Mouse (Mus musculus): ENCODE measurements around the gene Sh3yl1. TPM values are rescaled to one million over a fixed set of nuclear protein-coding genes. Genes with fewer than 3 reads are reported as not detected.

Sh3yl1 gene
- polyA plus RNA-seq, 1 experiment: 13.5 TPM

DNA sequence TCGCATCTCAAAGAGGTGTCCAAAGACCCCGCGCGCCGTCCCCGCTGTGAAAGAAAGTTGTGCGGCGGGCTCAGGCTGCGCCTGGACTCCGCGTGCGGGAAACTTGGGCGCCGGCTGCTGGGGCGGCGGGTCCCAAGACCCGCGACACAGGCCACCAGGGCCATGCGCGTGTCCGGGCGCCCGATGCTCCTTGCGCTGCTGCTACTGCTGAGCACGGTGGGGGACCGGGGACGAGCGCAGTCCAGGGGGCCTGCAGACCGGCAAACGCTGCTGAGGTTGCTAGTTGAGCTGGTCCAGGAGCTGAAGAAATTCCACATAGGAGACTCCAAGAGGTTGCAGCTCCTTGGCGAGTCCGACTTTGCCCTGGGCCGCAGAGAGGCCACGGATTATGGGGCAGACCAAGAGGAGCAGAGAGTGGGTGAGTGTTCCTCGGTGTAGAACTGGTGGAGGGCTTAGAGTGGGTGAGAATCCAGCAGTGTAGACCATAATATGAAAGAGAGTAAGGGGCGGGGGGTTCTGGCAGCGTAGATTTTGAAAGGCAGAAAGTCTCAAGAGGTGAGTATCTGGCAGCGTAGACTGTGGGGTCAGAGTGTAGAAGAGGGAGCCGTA, 26.7 kb upstream of the Sh3yl1 start:
- DNase-seq: peak; percentile 8
- Histone ChIP-seq H3K4me3 (ENCODE audit: insufficient read depth, low read depth, low read length) (peak overlapping the region; percentile 10; the same call in 1 of the 2 replicates), H3K27me3 (replicated peaks; ENCODE audit: control insufficient read depth, insufficient read depth, low read length) (no peaks in the 10 kb centered on the region; the same call in 1 of the 2 replicates), H3K36me3 (ENCODE audit: control insufficient read depth, insufficient read depth, low read length) (no peaks in the 10 kb centered on the region), H3K27ac (ENCODE audit: insufficient read depth, low read depth, low read length) (no peak overlapping the region), H3K4me1 (ENCODE audit: control insufficient read depth, insufficient read depth, low read length) (no peaks in the 10 kb centered on the region)
- WGBS: 7% methylated on average over 39 of the region's 39 CpGs
- no peak for TF ChIP-seq POLR2A (IDR thresholded peaks at IDR 0.05; ENCODE audit: low read depth, low read length)
- no peak for TF ChIP-seq CTCF (conservative IDR thresholded peaks at IDR 0.05; ENCODE audit: insufficient read depth, insufficient read length, low read depth, low read length)

DNA sequence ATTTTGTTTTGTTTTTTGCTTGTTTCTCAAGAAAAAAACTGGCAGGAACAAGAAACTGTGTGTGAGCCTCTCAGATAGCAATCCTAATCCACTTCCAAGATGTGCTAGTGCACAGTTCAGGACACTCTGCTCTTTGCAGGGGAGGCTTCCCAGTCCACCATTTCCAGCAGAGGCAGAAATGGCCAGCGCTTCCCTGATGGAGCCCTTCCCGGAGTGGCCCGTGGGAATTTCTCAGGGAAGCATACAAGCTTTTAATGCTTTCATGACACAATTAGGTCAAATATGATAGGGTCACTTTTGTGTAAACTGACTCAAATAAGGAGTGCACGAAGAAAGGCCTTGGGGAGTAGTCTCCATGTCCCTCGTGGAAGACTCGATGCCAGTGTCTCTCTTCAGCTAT, 25.6 kb upstream of the Sh3yl1 start:
- H3K27me3 ChIP-seq (replicated peaks; ENCODE audit: control insufficient read depth, insufficient read depth, low read length): no peaks in the 10 kb centered on the region; the same call in 1 of the 2 replicates
- WGBS: 69% methylated on average over 6 of the region's 6 CpGs
- no peak for DNase-seq
- TF ChIP-seq POLR2A (IDR thresholded peaks at IDR 0.05; ENCODE audit: low read depth, low read length) (no peak), CTCF (conservative IDR thresholded peaks at IDR 0.05; ENCODE audit: insufficient read depth, insufficient read length, low read depth, low read length) (no peak)
- no peaks in the 10 kb centered on the region for H3K36me3 ChIP-seq (ENCODE audit: control insufficient read depth, insufficient read depth, low read length)
- H3K4me3 ChIP-seq (ENCODE audit: insufficient read depth, low read depth, low read length): no peak overlapping the region
- no peak overlapping the region for H3K27ac ChIP-seq (ENCODE audit: insufficient read depth, low read depth, low read length)
- H3K4me1 ChIP-seq (ENCODE audit: control insufficient read depth, insufficient read depth, low read length): no peaks in the 10 kb centered on the region

GRCm38 (mm10) chr12:30888003-30888402, 23.5 kb upstream of the Sh3yl1 start:
- Histone ChIP-seq H3K4me3 (ENCODE audit: insufficient read depth, low read depth, low read length) (no peak overlapping the region), H3K27me3 (replicated peaks; ENCODE audit: control insufficient read depth, insufficient read depth, low read length) (no peaks in the 10 kb centered on the region; the same call in 1 of the 2 replicates), H3K27ac (ENCODE audit: insufficient read depth, low read depth, low read length) (no peak overlapping the region), H3K36me3 (ENCODE audit: control insufficient read depth, insufficient read depth, low read length) (no peaks in the 10 kb centered on the region), H3K4me1 (ENCODE audit: control insufficient read depth, insufficient read depth, low read length) (no peaks in the 10 kb centered on the region)
- 92% methylated on average over 4 of the region's 4 CpGs for WGBS
- TF ChIP-seq CTCF (conservative IDR thresholded peaks at IDR 0.05; ENCODE audit: insufficient read depth, insufficient read length, low read depth, low read length): no peak
- no peak for TF ChIP-seq POLR2A (IDR thresholded peaks at IDR 0.05; ENCODE audit: low read depth, low read length)
- DNase-seq: no peak

DNA sequence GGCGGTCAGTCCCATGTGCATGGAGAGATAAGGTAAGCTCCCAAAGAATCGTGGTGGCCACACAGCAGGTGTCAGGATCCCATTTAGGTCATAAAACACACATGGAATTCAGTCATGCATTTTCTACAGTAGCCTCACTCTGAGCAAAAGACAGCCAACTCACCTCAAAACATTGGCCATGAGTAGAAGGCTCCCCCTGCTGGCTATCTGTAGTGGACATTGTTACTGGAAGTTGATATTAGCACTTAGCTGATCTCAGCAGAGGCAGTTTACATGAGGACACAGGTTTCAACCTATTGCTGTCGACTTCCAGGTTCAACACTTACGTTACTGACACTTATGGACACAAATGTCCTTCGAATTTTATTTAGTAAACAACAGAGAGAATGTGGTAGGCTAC, 21.4 kb upstream of the Sh3yl1 start:
- H3K27ac ChIP-seq (ENCODE audit: insufficient read depth, low read depth, low read length): no peak overlapping the region
- no peaks in the 10 kb centered on the region for H3K4me1 ChIP-seq (ENCODE audit: control insufficient read depth, insufficient read depth, low read length)
- H3K27me3 ChIP-seq (replicated peaks; ENCODE audit: control insufficient read depth, insufficient read depth, low read length): no peaks in the 10 kb centered on the region
- WGBS: 26% methylated on average over 5 of the region's 5 CpGs
- TF ChIP-seq CTCF (conservative IDR thresholded peaks at IDR 0.05; ENCODE audit: insufficient read depth, insufficient read length, low read depth, low read length): peak; percentile 62
- TF ChIP-seq POLR2A (IDR thresholded peaks at IDR 0.05; ENCODE audit: low read depth, low read length): no peak
- H3K36me3 ChIP-seq (ENCODE audit: control insufficient read depth, insufficient read depth, low read length): no peaks in the 10 kb centered on the region
- H3K4me3 ChIP-seq (ENCODE audit: insufficient read depth, low read depth, low read length): no peak overlapping the region
- DNase-seq: peak; percentile 78

GRCm38 (mm10) chr12:30891438-30891837, 20.0 kb upstream of the Sh3yl1 start:
- H3K36me3 ChIP-seq (ENCODE audit: control insufficient read depth, insufficient read depth, low read length): no peaks in the 10 kb centered on the region
- no peak for TF ChIP-seq POLR2A (IDR thresholded peaks at IDR 0.05; ENCODE audit: low read depth, low read length)
- no peak for TF ChIP-seq CTCF (conservative IDR thresholded peaks at IDR 0.05; ENCODE audit: insufficient read depth, insufficient read length, low read depth, low read length)
- no peak for DNase-seq
- no peaks in the 10 kb centered on the region for H3K4me1 ChIP-seq (ENCODE audit: control insufficient read depth, insufficient read depth, low read length)
- no peak overlapping the region for H3K4me3 ChIP-seq (ENCODE audit: insufficient read depth, low read depth, low read length)
- no peaks in the 10 kb centered on the region for H3K27me3 ChIP-seq (replicated peaks; ENCODE audit: control insufficient read depth, insufficient read depth, low read length)
- H3K27ac ChIP-seq (ENCODE audit: insufficient read depth, low read depth, low read length): no peak overlapping the region
- WGBS: 85% methylated on average over 7 of the region's 7 CpGs

- Histone ChIP-seq H3K4me1 (ENCODE audit: control insufficient read depth, insufficient read depth, low read length) (no peaks in the 10 kb centered on the region), H3K4me3 (ENCODE audit: insufficient read depth, low read depth, low read length) (no peak overlapping the region), H3K27me3 (replicated peaks; ENCODE audit: control insufficient read depth, insufficient read depth, low read length) (no peaks in the 10 kb centered on the region), H3K36me3 (ENCODE audit: control insufficient read depth, insufficient read depth, low read length) (no peaks in the 10 kb centered on the region; the same call in 1 of the 2 replicates), H3K27ac (ENCODE audit: insufficient read depth, low read depth, low read length) (no peak overlapping the region)
- no peak for TF ChIP-seq POLR2A (IDR thresholded peaks at IDR 0.05; ENCODE audit: low read depth, low read length)
- no peak for DNase-seq
- 95% methylated on average over 4 of the region's 4 CpGs for WGBS
Observed at GRCm38 (mm10) chr12:30897039-30897438, 14.4 kb upstream of the Sh3yl1 start.

DNA sequence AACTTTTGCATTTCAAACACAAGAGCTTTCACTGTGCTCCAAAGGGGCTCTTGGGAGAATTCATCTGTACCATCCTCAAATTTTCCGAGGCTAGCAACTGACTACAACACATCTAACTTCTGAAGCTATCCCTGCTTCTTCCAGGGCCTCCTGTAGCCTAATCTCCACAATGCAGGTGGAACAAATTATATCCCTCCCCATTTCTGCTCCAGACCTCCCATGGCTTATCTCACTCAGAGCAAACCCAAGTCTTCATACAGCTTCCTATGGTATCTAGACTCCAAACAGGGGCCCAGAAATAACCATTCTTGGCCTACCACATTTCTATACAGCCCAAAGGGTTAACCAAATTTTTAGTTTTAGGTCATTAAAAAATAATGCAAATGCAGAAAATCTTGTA, 2.8 kb upstream of the Sh3yl1 start:
- Histone ChIP-seq H3K4me3 (ENCODE audit: insufficient read depth, low read depth, low read length) (no peak overlapping the region), H3K36me3 (ENCODE audit: control insufficient read depth, insufficient read depth, low read length) (peaks cover 3% of the 10 kb centered on the region; the same call in 1 of the 2 replicates), H3K4me1 (ENCODE audit: control insufficient read depth, insufficient read depth, low read length) (peaks cover 9% of the 10 kb centered on the region; the same call in 1 of the 2 replicates), H3K27me3 (replicated peaks; ENCODE audit: control insufficient read depth, insufficient read depth, low read length) (no peaks in the 10 kb centered on the region), H3K27ac (ENCODE audit: insufficient read depth, low read depth, low read length) (no peak overlapping the region)
- no peak for DNase-seq
- TF ChIP-seq POLR2A (IDR thresholded peaks at IDR 0.05; ENCODE audit: low read depth, low read length): no peak
- TF ChIP-seq CTCF (conservative IDR thresholded peaks at IDR 0.05; ENCODE audit: insufficient read depth, insufficient read length, low read depth, low read length): no peak
- WGBS: 79% methylated on average over 1 of the region's 1 CpGs
